Mouse (Mus musculus): ENCODE data around the gene Arxes2.
"Not testable (repeated sequence)": the region's sequence is repeated elsewhere in the genome, so short reads cannot be mapped to it uniquely, and the experiment has no call there.

Gene Arxes2

DNA sequence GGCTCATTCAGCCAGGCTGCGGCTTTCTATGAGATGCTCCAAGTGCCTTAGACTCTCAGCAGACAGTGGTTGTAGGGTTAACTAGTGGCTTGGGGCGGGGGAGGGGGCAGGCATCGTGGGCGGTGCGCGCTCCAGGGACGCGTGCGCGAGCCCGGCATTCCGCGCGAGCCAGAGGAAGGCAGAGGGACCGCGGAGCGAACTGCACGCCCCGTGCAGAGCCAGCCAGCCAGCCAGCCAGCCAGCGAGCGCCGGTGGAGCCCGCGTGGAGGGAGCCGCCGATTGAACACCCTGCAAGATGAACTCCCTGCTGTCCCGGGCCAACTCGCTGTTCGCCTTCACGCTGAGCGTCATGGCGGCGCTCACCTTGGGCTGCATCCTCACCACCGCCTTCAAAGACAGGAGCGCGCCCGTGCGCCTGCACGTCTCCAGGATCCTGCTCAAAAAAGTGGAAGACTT lies at the start of gene Arxes2:
TSS of gene Arxes2 (plus strand) at position 161 of the 456 bp plus-strand sequence.
- in situ Hi-C loops (cut with MboI; ENCODE audit: low sequenced_read_pairs): not testable (repeated sequence)

DNA sequence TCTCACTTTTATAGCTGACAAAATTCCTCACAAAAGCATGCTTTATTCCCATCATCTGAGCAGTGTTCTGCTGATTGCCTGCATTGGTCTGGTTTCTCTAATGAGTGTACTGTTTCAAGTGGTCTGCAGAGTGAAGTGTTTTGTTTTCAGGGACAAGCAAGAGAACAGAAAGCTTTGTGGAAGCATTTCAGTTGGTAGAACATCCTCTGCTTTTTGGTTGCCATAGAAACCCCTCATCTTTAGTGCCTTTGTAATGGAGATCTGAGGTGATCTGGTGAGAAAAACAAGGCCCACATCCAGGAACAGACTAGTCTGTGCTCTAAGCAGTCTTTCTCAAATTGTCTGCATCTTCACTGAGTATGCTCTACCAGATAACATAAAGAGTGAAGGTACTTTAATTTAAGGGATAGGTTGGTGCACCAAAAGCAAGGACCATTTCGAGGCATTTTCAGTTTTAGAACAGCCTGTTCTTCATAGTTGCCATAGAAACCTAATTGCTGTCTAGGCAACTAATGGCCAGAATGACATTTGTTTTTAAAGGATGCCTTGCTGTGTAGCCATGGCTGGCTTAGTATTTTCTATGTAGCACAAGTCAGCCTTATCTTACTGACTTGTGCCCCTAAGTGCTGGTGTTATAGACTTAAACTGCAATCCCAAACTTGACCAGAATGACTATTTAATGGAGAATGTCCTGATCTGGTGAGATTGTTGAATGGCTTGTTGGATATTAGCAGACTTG lies 44.8 kb upstream of the Arxes2 start:
- in situ Hi-C loops (cut with MboI; ENCODE audit: low sequenced_read_pairs): no loop called here

DNA sequence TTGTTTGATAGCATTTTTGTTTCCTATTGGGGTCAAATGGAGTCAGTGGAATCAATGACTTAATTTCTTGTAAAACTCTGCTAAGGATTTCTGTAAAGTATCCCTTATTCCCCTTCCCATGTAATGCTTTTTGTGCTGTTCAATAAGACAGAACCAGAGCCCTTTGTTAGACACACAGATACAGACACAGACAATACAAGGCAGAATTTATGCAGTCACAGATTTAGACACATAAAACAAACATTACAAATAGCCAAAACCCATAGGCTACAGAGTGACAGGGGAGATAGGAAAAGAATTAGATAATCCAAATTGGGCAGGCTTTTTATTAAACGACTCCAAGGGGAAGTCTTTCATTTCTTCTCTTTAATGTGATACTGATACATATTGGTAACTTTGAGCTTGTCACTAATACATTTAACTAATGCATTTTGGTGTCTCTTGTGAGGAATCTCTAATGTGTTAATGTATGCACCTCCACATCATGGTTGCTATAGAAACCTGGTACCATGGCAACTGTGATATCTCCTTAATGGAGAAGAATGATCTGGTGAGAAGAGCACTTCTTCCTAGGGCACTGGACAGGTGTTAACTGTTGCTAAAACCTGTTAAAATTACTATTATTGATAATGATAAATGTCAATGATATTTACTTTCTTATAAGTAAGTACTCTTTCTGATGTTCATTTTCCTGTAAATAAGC lies 36.5 kb upstream of the Arxes2 start:
- in situ Hi-C loops (cut with MboI; ENCODE audit: low sequenced_read_pairs): loop anchor here (25.0 kb wide), 1 partner anchor 145 kb away; no protein-coding TSS in a partner anchor

DNA sequence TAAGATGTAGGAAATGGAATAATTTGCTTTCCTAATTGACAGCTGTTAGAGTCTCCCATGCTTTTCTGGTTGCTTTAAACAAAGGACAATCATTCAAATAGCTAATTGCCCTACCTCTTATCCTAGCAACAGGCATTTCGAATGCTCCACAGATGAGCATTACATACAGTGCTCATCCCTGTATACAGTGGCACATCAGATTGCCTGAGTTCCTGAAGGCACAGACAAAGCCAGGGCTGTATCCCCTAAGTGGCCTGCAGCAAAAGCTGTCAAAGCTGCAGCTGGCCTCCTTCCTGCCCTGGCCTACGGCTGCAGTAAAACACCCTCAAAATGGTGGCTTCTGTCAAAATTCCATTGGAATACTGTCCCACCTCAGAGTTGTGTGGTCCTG lies 35.9 kb upstream of the Arxes2 start:
- in situ Hi-C loops (cut with MboI; ENCODE audit: low sequenced_read_pairs): loop anchor here (25.0 kb wide), 1 partner anchor 145 kb away; no protein-coding TSS in a partner anchor

DNA sequence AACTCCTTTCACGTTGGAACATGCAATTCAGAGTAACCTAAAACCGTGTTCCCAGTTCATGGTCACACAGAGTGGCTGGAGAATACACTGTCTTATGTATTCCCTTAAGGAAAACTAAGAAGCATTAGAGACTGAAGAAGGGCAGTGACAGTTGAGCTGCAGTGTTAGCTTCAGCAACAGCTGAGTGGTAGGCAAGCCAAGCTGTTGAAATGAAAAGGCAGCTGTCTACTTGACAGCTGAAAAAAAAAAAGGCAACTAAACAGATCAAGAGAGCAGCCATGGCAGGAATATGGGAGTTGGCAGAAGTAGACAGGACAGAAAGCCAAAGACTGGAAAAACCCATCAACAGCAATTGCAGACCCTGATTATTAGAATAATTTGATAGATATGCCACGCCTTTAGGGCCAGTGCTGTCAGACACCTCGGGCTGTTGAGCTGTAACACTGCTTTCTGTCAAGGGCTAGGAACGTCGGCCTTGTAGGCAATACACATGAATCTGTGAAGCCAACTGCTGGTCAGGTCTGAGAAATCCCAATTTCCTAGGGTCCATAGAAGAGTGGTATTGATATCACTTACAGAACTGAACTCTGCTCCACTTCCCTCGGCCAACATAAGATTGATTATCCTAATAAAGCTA lies 34.9 kb upstream of the Arxes2 start:
- in situ Hi-C loops (cut with MboI; ENCODE audit: low sequenced_read_pairs): loop anchor here (25.0 kb wide), 1 partner anchor 146 kb away; no protein-coding TSS in a partner anchor

DNA sequence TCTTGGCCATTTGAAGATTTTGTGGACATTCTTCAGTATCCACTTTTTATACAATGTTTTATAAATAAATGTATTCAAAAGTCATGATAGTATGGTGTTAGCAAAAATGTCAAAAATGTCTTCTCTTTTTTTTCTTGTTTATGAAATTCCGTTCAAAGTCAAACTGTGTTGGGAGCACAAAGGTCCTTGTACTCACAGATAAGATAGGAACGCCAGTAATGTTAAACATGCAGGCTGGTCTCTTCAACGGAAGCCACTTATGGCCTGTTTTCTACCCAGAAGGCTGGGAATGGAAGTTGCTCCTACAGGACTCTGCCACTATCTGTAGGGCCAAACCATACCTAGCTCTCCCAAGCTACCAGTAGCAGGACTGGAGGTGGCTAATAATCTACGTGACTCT lies 34.1 kb upstream of the Arxes2 start:
- in situ Hi-C loops (cut with MboI; ENCODE audit: low sequenced_read_pairs): loop anchor here (25.0 kb wide), 1 partner anchor 147 kb away; no protein-coding TSS in a partner anchor

DNA sequence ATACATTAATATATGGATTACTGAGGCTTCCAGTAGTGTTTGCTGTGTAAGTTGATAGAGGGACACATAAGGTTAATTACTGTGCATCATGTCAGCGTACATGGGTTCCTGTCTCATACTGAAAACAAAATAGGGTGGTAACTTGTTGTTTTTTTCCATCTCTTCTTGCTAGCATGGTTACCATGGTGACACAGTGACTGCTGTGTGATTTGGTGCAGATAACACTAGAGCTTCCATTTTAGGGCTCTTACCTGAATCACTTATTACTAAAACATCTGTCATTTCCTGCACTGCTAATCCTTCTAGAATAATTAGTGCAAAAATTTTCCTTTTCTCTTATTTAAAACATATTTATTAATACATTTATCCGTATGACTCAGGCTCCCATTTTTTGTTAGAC lies 31.3 kb upstream of the Arxes2 start:
- in situ Hi-C loops (cut with MboI; ENCODE audit: low sequenced_read_pairs): loop anchor here (25.0 kb wide), 1 partner anchor 150 kb away; no protein-coding TSS in a partner anchor

DNA sequence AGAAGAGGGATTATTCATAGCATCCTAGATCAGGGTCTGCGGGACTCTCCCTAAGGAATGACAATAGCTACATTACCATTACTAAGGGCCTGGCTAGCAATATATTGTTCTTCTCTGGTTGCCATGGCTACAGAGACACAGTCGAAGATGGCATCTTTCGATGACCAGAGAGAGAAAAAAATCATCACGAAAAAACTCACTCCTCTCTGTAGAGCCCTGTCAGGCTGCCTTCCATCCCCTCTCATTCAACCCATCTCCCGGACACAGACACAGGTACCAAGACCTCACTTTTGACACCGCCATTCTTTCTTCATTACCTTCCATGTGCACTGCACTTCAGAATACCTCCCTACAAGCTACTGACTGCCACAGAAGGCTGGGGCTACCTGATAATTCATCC lies 30.5 kb upstream of the Arxes2 start:
- in situ Hi-C loops (cut with MboI; ENCODE audit: low sequenced_read_pairs): loop anchor here (25.0 kb wide), 1 partner anchor 151 kb away; no protein-coding TSS in a partner anchor

DNA sequence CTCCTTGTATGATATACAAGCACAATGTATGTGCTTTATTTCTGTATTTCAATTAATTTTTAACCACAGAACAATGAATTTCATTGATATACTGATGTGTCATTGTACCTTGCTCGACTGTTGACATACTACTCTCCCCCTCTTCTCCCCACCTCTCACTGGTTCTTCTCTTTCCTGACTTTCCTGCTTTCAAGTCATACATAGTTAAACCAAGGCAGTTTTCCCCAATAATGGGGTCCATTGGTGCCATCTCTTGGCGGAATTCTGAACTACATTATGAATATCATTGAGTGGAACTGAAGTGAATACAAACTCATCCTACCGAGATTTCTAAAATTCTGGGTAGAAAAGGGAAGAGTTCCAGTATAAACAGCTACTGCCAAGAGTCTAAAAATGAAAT lies 30.0 kb upstream of the Arxes2 start:
- in situ Hi-C loops (cut with MboI; ENCODE audit: low sequenced_read_pairs): loop anchor here (25.0 kb wide), 1 partner anchor 151 kb away; no protein-coding TSS in a partner anchor

DNA sequence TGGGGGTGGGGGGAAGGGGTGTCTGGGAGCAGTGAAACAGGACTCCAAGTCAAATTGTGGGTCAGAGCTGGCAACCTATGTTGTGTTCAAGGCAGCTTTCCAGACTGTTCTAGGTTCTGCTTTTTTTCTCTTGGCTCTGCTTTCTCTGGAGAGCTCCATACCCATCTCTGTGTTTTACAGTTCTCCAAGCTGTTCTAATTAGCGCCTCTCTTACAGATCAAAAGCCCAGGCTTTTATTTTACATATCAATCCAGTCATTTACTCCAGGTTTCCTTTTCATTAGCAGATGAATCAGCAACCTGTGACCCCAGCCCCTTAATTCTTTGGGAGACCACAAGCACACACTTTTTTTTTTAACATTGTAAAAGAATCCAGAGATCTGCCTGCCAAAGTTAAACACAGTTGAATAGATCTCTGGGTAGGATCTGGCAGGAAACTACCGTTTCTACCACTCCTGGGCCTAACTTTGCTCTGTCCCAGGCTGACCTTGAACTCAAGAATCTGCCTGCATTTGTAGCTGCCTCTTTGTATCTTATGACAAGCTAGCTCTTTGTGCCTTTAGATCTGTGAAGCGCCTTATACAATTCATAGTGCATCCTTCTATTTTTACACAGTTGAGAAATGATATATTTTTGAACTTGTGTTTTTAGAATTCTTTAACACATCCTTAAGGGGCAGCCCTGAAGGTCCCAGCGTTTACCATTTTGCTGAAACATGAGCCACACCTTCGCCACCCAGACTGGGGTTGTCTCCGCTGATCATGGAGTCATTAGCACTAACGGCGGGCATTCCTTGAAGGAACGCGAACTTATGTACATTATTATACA lies 19.8 kb upstream of the Arxes2 start:
- in situ Hi-C loops (cut with MboI; ENCODE audit: low sequenced_read_pairs): loop anchor here (25.0 kb wide), 1 partner anchor 162 kb away; no protein-coding TSS in a partner anchor

DNA sequence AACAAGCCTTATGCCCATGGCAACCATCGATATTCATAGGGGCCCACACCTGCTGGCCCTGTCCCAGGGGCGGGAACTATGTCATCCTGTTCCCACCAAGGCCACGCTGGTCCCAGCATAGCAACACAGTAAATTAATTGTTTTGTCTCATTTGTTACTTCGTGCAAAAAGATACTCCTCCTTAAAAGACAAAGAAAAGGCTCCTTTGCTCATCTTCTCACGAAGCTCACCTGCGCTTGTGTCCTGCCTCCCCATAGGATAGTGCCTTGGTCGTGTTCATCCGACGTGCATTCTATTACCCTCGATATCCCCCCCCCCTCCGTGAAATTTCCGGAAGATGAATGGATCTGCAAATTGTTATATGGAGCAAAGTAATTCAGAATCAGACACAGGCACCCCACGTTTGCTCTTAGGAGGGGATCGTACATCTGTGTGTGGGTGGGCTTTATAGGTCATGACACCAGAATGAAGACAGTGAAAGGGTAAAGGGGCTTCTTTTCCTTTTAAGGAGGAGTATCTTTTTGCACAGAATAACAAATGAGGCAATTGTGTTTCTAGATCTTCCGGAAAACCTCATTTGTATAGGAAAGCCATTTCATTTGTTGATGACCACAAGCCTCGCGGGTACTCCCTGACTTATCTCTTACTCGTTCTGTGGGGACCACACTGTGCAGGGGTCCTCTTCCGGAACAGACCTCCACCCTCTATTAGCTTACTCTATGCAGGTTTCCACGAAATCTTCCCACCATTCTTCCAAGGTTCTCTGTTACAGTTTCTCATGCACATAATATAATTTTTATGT lies 19.0 kb upstream of the Arxes2 start:
- in situ Hi-C loops (cut with MboI; ENCODE audit: low sequenced_read_pairs): loop anchor here (25.0 kb wide), 1 partner anchor 162 kb away; no protein-coding TSS in a partner anchor

DNA sequence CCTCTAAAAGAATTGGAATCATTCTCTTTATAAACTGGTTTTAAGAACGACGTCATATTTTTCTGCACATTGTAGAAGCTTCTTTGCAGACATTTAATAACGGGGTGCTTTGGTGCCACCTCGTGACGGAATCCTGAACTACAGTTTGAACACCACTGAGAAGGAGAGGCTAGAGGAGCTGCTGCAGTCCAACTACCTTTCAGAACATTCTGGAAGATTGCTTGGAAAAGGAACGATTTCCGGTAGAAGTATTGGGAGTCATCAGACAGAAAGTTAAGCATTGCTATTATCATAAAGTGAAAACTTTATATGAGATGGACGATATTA lies 18.4 kb upstream of the Arxes2 start:
- in situ Hi-C loops (cut with MboI; ENCODE audit: low sequenced_read_pairs): no loop called here

DNA sequence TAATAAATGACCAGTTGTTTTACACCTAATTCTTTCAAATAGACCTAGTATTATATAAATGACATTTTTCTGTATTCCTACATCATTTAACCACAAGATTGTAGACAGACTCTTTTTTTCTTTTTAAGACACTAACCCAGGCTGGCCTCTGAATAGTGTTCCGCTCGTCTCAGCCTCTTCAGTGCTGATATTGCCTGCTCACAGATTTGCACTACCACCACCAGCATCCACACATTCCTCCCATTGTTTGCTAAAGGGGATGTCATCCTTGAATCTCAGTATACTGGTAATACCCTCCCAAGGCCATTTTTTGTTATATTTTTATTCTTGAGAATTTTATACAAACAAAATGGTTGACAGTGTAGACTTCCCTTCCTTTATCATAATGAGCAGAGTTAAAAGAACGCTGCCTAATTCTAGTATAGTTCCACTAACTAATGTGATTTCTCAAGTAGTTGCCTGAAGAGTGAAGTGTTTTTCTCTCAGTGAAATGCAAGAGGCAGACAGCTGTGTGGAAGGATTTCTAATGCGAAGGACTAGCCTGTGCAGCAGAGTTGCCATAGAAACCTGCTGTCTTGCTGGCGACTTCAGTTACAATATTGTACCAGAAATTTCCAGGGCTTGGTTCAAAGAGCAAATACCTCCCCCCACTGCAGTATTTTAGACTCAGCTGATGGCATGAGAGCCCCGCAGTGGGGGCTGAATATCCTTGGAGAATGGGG lies 8.9 kb upstream of the Arxes2 start:
- in situ Hi-C loops (cut with MboI; ENCODE audit: low sequenced_read_pairs): no loop called here

DNA sequence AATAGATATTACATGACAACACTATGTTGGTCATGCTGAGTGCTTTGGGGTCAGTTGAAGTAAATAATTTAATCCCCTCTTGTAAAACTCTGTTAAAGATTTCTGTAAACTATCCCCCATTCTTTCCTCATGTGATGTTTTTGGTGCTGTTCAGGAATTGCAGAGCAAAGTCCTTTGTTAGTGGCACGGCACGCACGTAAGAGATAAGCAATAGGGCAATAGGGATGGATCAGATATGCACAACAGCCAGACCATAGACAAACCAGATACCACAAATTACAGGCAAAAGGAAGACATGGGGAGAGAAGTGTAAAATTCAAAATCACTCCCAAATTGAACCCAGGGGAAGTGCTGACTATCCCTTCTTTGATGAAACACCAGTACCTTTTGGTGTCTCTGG lies 7.4 kb upstream of the Arxes2 start:
- in situ Hi-C loops (cut with MboI; ENCODE audit: low sequenced_read_pairs): no loop called here

DNA sequence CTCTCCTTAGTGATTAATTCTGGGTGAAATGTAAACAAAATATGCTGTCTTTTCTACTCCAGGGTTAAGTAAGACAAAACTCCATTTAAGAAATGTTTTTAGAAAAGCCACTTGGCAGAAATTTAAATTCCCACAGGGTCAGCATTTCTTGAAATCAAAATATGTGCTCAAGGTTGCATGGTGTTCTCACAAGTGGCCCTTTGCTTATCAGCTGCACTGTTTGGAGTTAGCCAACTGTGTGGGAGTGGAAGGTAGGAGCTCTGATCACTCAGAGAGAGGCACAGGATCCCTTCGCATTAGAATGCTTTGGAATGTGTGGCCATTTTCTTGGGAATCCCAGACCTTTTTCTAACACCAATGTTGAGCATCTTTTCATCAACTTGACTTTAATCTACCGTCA lies 3.0 kb upstream of the Arxes2 start:
- in situ Hi-C loops (cut with MboI; ENCODE audit: low sequenced_read_pairs): no loop called here

DNA sequence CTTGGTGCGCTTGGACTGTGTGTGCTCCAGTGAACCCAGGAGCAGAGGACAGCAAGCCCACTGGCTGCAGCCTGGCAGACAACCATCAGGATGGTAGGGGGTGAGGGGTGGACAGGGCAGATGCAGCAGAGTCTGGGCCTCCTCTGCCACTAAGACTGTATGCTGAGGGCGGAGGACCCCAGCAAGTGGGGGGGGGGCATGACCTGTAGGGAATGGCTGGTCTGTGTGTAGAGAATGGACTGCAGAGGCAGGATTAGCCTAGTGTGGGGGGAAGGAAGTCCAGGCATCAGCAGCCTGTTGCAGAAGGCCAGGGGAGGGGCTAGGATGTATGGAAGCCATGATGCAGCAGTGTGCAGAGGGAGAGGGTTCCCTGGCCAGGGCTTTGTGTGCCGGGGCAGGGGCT lies 431 bp upstream of the Arxes2 start:
- in situ Hi-C loops (cut with MboI; ENCODE audit: low sequenced_read_pairs): not testable (repeated sequence)

DNA sequence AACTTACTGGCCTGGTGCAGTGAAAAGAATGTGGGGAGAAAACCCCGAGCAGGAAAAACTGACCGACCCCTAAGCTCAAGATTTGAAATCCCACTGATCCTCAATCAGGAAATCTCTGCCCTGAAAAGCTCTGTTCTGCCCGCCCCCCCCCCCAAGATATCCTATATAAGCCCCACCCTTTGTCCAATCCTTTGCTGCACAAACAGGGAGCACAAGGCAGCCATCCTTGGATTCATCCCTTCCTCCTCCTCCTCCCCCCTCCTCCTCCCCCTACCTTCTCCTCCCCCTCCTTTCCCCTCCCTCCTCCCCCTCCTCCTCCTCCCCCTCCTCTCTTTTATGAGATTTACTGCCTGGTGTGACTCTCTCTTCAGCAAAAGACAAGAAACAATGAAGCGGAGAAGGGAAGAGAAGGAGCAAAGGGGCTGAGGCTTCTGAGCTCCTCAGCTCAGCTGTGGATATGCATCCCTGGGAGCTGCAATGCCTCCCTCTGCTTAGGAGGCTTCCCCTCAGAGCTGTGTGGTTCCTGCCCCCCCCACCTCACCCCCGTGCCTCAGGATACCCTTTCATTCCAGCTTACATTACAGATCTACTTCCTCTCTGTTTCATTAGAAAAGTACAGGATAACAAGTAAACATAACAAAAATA lies 13.7 kb downstream of the Arxes2 start:
- in situ Hi-C loops (cut with MboI; ENCODE audit: low sequenced_read_pairs): no loop called here

DNA sequence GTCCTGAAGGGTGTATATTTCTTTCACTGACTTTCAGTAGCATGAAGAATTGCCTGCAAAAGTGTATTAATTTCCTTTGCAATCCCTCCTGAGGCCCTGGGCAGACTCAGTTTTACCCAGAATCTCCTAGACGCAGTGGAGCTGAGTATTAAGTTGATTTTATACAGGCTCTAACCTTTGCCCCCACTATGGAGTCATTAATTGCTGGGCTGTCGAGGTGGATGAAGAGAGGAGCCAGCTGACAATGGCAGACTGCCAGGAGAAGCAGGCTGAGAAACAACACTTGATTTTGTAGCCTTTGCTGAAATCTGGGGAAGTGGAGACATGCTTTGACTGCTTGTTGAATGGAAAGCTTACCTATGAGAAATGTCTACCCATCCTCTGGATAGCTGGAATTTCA lies 20.8 kb downstream of the Arxes2 start:
- in situ Hi-C loops (cut with MboI; ENCODE audit: low sequenced_read_pairs): no loop called here

DNA sequence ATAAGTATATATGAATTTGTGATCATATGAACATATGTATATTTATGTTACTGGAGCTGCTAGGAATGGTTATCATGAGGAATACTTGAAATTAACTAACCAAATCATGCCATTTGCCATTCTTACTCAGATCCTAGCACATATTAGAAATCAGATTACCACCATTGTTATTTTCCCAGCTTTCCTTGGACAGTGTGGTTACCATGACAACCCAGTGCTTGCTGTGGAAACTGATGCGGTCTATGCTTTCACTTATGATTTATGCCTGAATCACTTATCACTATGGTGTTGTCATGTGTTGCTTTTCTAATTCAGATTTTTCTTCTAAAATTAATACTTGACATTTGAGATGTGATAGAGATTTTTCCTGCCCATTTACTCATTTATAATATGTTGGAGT lies 36.7 kb downstream of the Arxes2 start:
- in situ Hi-C loops (cut with MboI; ENCODE audit: low sequenced_read_pairs): no loop called here
